Mouse (Mus musculus) sigmoid colon, adult 10 weeks (tissue): ENCODE data around the gene Chrna5. TPM values are rescaled to one million over a fixed set of nuclear protein-coding genes. Genes with fewer than 3 reads are reported as not detected.

Source experiments
- polyA plus RNA-seq: library from polyadenylated mRNA; stranded (reverse); fragments of 350-450 nt; fragmentation: Illumina TruSeq; extraction: RNeasy Lipid Tissue Mini Kit (QIAGEN cat#74804); gene quantifications from one replicate; pipeline ENCODE4 v1.2.3, GENCODE M21; 2014; ENCODE audit warnings: low read depth, low replicate concordance

Gene Chrna5
- polyA plus RNA-seq = 0.88 TPM

DNA sequence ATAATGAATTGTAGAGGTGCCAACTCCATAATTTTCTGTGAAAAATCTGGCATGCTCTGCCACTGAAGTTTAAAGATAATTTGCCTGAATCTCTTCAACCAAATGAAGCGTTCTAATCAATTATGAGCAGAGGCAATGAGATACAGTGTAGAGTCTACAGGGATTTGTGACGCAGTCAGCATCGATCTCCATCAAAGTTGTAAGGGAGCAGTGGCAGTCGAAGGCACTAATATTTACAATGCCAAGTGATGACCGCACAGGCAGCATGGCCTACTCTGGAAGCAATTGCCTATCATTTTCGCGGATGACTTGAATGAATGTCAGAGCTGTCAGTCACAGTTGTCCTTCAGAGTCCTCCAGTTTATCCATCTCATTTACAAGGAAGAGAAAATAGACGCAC, at the start of gene Chrna5:
Gene Chrna5 (plus strand): TSS at position 207 of the 400 bp plus-strand sequence.

DNA sequence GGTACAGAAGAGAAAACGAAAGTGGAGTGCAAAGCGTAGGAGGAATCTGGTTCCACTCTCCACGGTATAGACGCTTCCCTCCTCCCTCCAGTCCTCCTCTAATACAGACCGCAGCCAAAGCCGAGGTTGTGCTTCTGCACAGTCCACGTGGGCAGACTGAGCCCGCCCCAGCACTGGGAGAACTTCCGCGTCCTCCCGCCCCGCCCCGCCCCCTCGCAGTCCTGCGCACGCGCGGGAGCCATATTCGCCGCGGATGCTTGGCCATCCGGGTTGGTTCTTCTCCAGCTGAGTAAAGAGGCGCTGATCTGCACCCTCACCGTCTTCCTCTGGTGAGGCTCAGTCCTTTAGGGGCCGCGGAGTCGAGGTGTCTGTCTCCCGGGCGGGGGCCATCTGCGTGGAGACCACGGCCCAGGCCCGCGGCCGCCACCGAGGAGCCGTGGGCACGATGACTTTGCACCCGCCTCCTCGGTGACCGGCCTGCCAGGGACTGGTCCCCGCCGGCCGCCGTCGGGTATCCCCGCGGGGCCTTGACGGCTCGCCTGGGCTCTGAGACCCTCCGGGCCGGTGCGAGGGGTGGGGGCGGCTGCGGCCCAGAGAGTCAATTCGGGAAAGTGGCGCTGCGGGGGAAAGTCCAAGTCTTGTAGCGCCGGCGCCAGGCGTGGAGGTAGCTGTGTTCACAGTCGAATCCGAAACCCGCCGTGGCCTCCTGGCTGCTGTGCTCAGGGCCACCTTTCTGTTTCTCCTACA, 29.9 kb upstream of the Chrna5 start, which contains the start of the genes Psma4 and AY074887:
Gene Psma4 (plus strand): TSS at position 216 of the 747 bp plus-strand sequence.
Gene AY074887 (minus strand): TSS at position 424 of the 747 bp plus-strand sequence.

DNA sequence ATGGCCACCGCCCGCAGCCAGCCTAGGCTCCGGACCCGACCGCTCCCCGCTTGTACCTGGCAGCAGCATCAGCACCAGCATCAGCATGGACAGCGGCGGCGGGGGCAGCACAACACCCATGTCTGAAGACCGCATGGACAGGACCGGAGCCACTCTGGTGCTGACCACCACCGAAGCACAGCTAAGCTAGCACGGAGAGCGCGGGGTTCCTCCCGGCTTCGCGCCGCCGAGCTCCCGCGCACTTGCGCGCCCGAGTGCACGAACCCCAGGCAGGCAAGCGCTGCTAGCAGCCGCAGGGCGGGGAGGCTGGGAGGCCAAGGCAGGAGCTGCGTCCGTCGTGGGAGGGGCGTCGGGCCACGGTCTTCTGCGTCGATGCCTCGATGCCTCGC, 45.6 kb downstream of the Chrna5 start, which contains the start of gene Chrna3:
Gene Chrna3 (minus strand): TSS at position 288 of the 389 bp plus-strand sequence.

DNA sequence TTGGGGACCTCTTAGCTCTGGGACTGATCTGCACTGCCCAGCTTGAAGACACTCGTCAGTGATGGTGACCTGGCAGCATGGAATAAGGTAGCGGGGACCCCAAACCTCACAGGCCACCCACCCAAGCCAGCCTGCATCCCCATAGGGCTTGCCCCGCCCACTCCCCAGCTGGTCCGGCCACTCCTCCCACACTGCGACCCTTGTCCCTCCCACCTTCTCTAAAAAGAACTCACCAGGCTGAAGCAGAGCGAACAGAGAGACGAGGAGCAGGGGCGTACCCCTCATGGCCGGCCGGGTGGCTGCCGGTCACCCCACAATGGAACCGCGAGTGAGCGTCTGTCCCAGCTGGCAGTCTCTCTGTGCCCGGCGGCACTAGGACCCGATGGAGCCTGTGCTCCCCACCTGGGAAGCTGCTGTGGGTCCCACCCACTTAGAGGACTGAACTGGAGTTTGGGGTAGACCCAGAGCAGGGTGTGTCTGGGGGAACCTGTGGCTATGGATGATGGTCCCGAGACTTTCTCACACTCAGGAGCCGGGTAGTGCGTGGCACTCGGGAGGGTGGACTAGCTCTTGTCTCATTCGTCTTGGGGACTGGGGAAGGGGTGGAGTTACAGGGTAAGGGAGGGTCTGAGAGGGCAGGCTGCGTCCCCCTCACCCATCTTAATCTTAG, 67.7 kb downstream of the Chrna5 start, which contains the start of gene Chrnb4:
Gene Chrnb4 (minus strand): TSS at position 569 of the 670 bp plus-strand sequence.

Other genes with a start within 250 kb of the Chrna5 start
- gene Wdr61, start 246.4 kb upstream of the Chrna5 start, polyA plus RNA-seq = 77.6 TPM
- gene Crabp1, start 216.1 kb upstream of the Chrna5 start, polyA plus RNA-seq = not detected
- 178 TPM for gene Ireb2, start 117.1 kb upstream of the Chrna5 start, polyA plus RNA-seq
- gene Hykk, start 63.6 kb upstream of the Chrna5 start, polyA plus RNA-seq = 22.7 TPM
- gene Psma4, start 30.1 kb upstream of the Chrna5 start, polyA plus RNA-seq = 358 TPM
- gene AY074887, start 29.9 kb upstream of the Chrna5 start, polyA plus RNA-seq = not detected
- gene Chrna3, start 45.7 kb downstream of the Chrna5 start, polyA plus RNA-seq = 3.9 TPM
- 2.0 TPM for gene Chrnb4, start 67.9 kb downstream of the Chrna5 start, polyA plus RNA-seq
- 104 TPM for gene Ube2q2, start 168.0 kb downstream of the Chrna5 start, polyA plus RNA-seq
- 51.2 TPM for gene Fbxo22, start 228.0 kb downstream of the Chrna5 start, polyA plus RNA-seq